Mouse (Mus musculus): ENCODE measurements around the gene Chml. TPM values are rescaled to one million over a fixed set of nuclear protein-coding genes. Genes with fewer than 3 reads are reported as not detected.

The Chml gene
- polyA plus RNA-seq, 1 experiment from 2014 or later, result 3.6 TPM

- Histone ChIP-seq H3K4me2 (ENCODE audit: low read length) (no peak within 1 kb of the TSS), H3K27ac (ENCODE audit: low read length) (no peak within 1 kb of the TSS), H3K4me3 (ENCODE audit: low read depth, low read length) (no peak within 1 kb of the TSS), H3K4me1 (ENCODE audit: control insufficient read depth, insufficient read depth, low read length) (no peaks in the 10 kb centered on the region), H3K36me3 (ENCODE audit: control insufficient read depth, insufficient read depth, low read length) (no peaks in the 10 kb centered on the region), H3K27me3 (ENCODE audit: control insufficient read depth, insufficient read depth, low read depth, low read length) (no peaks in the 10 kb centered on the region), H3K9ac (ENCODE audit: low read depth, low read length) (no peak within 1 kb of the TSS), H3K9me3 (replicated peaks; ENCODE audit: control insufficient read depth, low read length, poor library complexity, severe bottlenecking) (no peaks in the 10 kb centered on the region)
- ATAC-seq, result no peak
- 92% methylated on average over 1 of the region's 1 CpGs for WGBS
Measured at GRCm38 (mm10) chr1:175698293-175698692, 5.6 kb upstream of the Chml start, which contains the start of gene Wdr64. Gene Wdr64 (plus strand): TSS chr1:175698593.

GRCm38 (mm10) chr1:175693429-175693960 is 794 bp upstream of the Chml start:
- Histone ChIP-seq H3K4me2 (ENCODE audit: low read length) (peak overlapping the region; percentile 93), H3K4me3 (ENCODE audit: low read depth, low read length) (peak overlapping the region; percentile 92), H3K27ac (ENCODE audit: low read length) (peak overlapping the region; percentile 53), H3K27me3 (ENCODE audit: control insufficient read depth, insufficient read depth, low read depth, low read length) (no peaks in the 10 kb centered on the region), H3K36me3 (ENCODE audit: control insufficient read depth, insufficient read depth, low read length) (no peaks in the 10 kb centered on the region), H3K9me3 (replicated peaks; ENCODE audit: control insufficient read depth, low read length, poor library complexity, severe bottlenecking) (no peaks in the 10 kb centered on the region), H3K9ac (ENCODE audit: low read depth, low read length) (no peak overlapping the region), H3K4me1 (ENCODE audit: control insufficient read depth, insufficient read depth, low read length) (peaks cover 20% of the 10 kb centered on the region)
- ATAC-seq, result peak; percentile 4
- 38% methylated on average over 12 of the region's 12 CpGs for WGBS

GRCm38 (mm10) chr1:175692997-175693361 is 278 bp upstream of the Chml start:
- Histone ChIP-seq H3K36me3 (ENCODE audit: control insufficient read depth, insufficient read depth, low read length) (peaks cover 2% of the 10 kb centered on the region), H3K9me3 (replicated peaks; ENCODE audit: control insufficient read depth, low read length, poor library complexity, severe bottlenecking) (no peaks in the 10 kb centered on the region), H3K4me2 (ENCODE audit: low read length) (peak overlapping the region; percentile 93), H3K27me3 (ENCODE audit: control insufficient read depth, insufficient read depth, low read depth, low read length) (no peaks in the 10 kb centered on the region), H3K9ac (ENCODE audit: low read depth, low read length) (no peak overlapping the region), H3K4me3 (ENCODE audit: low read depth, low read length) (peak overlapping the region; percentile 92), H3K27ac (ENCODE audit: low read length) (peak overlapping the region; percentile 53), H3K4me1 (ENCODE audit: control insufficient read depth, insufficient read depth, low read length) (peaks cover 20% of the 10 kb centered on the region)
- WGBS, result under 1% methylated on average over 17 of the region's 17 CpGs
- ATAC-seq, result no peak; the same call in 1 of the 2 replicates

- Histone ChIP-seq H3K27ac (ENCODE audit: low read length) (peak overlapping the region; percentile 88), H3K27me3 (ENCODE audit: control insufficient read depth, insufficient read depth, low read depth, low read length) (no peaks in the 10 kb centered on the region), H3K4me1 (ENCODE audit: control insufficient read depth, insufficient read depth, low read length) (peaks cover 20% of the 10 kb centered on the region), H3K9me3 (replicated peaks; ENCODE audit: control insufficient read depth, low read length, poor library complexity, severe bottlenecking) (no peaks in the 10 kb centered on the region), H3K4me3 (ENCODE audit: low read depth, low read length) (peak overlapping the region; percentile 92), H3K4me2 (ENCODE audit: low read length) (peak overlapping the region; percentile 93), H3K9ac (ENCODE audit: low read depth, low read length) (peak overlapping the region; percentile 89), H3K36me3 (ENCODE audit: control insufficient read depth, insufficient read depth, low read length) (peaks cover 14% of the 10 kb centered on the region)
- no peak; the same call in 1 of the 2 replicates for ATAC-seq
- under 1% methylated on average over 22 of the region's 22 CpGs for WGBS
Measured at GRCm38 (mm10) chr1:175691686-175692245, 935 bp downstream of the Chml start.

- no peak overlapping the region for H3K9ac ChIP-seq (ENCODE audit: low read depth, low read length)
- no peaks in the 10 kb centered on the region for H3K9me3 ChIP-seq (replicated peaks; ENCODE audit: control insufficient read depth, low read length, poor library complexity, severe bottlenecking)
- no peak for ATAC-seq
- WGBS, result 82% methylated on average over 6 of the region's 6 CpGs
- no peaks in the 10 kb centered on the region for H3K27me3 ChIP-seq (ENCODE audit: control insufficient read depth, insufficient read depth, low read depth, low read length)
- H3K27ac ChIP-seq (ENCODE audit: low read length), result no peak overlapping the region
- no peaks in the 10 kb centered on the region for H3K4me1 ChIP-seq (ENCODE audit: control insufficient read depth, insufficient read depth, low read length)
- H3K4me2 ChIP-seq (ENCODE audit: low read length), result no peak overlapping the region
- H3K36me3 ChIP-seq (ENCODE audit: control insufficient read depth, insufficient read depth, low read length), result no peaks in the 10 kb centered on the region
- no peak overlapping the region for H3K4me3 ChIP-seq (ENCODE audit: low read depth, low read length)
Measured at GRCm38 (mm10) chr1:175680995-175681394, 11.7 kb downstream of the Chml start.

DNA sequence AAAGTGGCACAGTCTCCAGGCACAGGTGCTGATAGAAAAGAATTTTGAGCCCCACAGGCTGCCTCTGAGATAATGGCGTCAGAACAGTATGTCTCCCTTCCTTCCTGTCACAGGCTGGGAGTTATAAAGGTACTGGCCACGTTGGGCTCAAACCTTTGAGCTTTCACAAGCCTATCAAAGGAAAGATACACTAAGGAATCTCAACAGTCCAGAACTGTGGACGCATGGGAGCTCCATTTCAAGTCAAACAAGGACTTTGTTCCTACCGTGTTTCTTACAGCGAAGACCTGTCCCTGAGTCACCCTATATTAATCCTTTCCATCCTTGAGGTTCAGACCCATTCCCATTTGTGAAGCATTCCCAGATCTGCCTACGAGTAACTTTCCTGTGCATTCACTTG is 15.2 kb downstream of the Chml start:
- Histone ChIP-seq H3K27me3 (ENCODE audit: control insufficient read depth, insufficient read depth, low read depth, low read length) (no peaks in the 10 kb centered on the region), H3K9me3 (replicated peaks; ENCODE audit: control insufficient read depth, low read length, poor library complexity, severe bottlenecking) (no peaks in the 10 kb centered on the region), H3K36me3 (ENCODE audit: control insufficient read depth, insufficient read depth, low read length) (no peaks in the 10 kb centered on the region), H3K4me2 (ENCODE audit: low read length) (no peak overlapping the region), H3K4me3 (ENCODE audit: low read depth, low read length) (no peak overlapping the region), H3K4me1 (ENCODE audit: control insufficient read depth, insufficient read depth, low read length) (no peaks in the 10 kb centered on the region), H3K27ac (ENCODE audit: low read length) (no peak overlapping the region), H3K9ac (ENCODE audit: low read depth, low read length) (no peak overlapping the region)
- ATAC-seq, result no peak
- WGBS, result 85% methylated on average over 6 of the region's 6 CpGs

GRCm38 (mm10) chr1:175675116-175675515 is 17.6 kb downstream of the Chml start:
- ATAC-seq, result no peak
- H3K4me3 ChIP-seq (ENCODE audit: low read depth, low read length), result no peak overlapping the region
- WGBS, result 84% methylated on average over 6 of the region's 6 CpGs
- no peaks in the 10 kb centered on the region for H3K36me3 ChIP-seq (ENCODE audit: control insufficient read depth, insufficient read depth, low read length)
- H3K9me3 ChIP-seq (replicated peaks; ENCODE audit: control insufficient read depth, low read length, poor library complexity, severe bottlenecking), result no peaks in the 10 kb centered on the region
- no peaks in the 10 kb centered on the region for H3K27me3 ChIP-seq (ENCODE audit: control insufficient read depth, insufficient read depth, low read depth, low read length)
- H3K4me2 ChIP-seq (ENCODE audit: low read length), result no peak overlapping the region
- no peak overlapping the region for H3K27ac ChIP-seq (ENCODE audit: low read length)
- H3K9ac ChIP-seq (ENCODE audit: low read depth, low read length), result no peak overlapping the region
- H3K4me1 ChIP-seq (ENCODE audit: control insufficient read depth, insufficient read depth, low read length), result no peaks in the 10 kb centered on the region

- 88% methylated on average over 7 of the region's 7 CpGs for WGBS
- ATAC-seq, result no peak
- no peaks in the 10 kb centered on the region for H3K36me3 ChIP-seq (ENCODE audit: control insufficient read depth, insufficient read depth, low read length)
Measured at GRCm38 (mm10) chr1:175673563-175674325, 19.0 kb downstream of the Chml start.

DNA sequence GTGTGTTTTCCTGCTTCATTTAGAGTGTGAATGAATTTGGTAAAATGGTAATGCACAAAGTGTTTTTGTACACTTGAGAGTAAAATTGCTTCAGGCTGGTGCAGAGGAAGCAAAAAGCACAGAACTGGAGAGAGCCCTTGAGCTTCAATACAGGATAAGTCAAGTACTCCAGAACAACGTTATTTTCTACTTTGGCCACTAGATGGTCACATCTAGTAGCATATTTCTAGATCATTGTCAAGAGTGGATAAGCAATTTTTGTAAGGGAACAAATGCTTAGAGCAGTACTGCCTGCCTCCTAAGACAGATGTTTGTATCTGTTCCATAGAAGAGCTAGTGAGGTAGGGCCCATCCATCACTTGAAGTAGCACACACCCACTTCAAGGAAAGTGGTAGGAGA is 21.1 kb downstream of the Chml start:
- Histone ChIP-seq H3K4me3 (ENCODE audit: low read depth, low read length) (no peak overlapping the region), H3K4me1 (ENCODE audit: control insufficient read depth, insufficient read depth, low read length) (no peaks in the 10 kb centered on the region), H3K4me2 (ENCODE audit: low read length) (no peak overlapping the region), H3K9ac (ENCODE audit: low read depth, low read length) (no peak overlapping the region), H3K9me3 (replicated peaks; ENCODE audit: control insufficient read depth, low read length, poor library complexity, severe bottlenecking) (no peaks in the 10 kb centered on the region), H3K27ac (ENCODE audit: low read length) (no peak overlapping the region), H3K36me3 (ENCODE audit: control insufficient read depth, insufficient read depth, low read length) (no peaks in the 10 kb centered on the region), H3K27me3 (ENCODE audit: control insufficient read depth, insufficient read depth, low read depth, low read length) (no peaks in the 10 kb centered on the region)
- no peak for ATAC-seq
- WGBS, result 28% methylated on average over 1 of the region's 1 CpGs

More at GRCm38 (mm10) chr1:175673563-175674325, 19.0 kb downstream of the Chml start:
- no peak overlapping the region for H3K9ac ChIP-seq (ENCODE audit: low read depth, low read length)
- no peak overlapping the region for H3K4me3 ChIP-seq (ENCODE audit: low read depth, low read length)
- H3K9me3 ChIP-seq (replicated peaks; ENCODE audit: control insufficient read depth, low read length, poor library complexity, severe bottlenecking), result no peaks in the 10 kb centered on the region
- no peak overlapping the region for H3K27ac ChIP-seq (ENCODE audit: low read length)
- H3K4me1 ChIP-seq (ENCODE audit: control insufficient read depth, insufficient read depth, low read length), result no peaks in the 10 kb centered on the region
- H3K27me3 ChIP-seq (ENCODE audit: control insufficient read depth, insufficient read depth, low read depth, low read length), result no peaks in the 10 kb centered on the region
- no peak overlapping the region for H3K4me2 ChIP-seq (ENCODE audit: low read length)
